Mouse (Mus musculus): ENCODE results near the gene Entpd4b.
"Not testable (repeated sequence)": the region's sequence is repeated elsewhere in the genome, so short reads cannot be mapped to it uniquely, and the experiment has no call there.

DNA sequence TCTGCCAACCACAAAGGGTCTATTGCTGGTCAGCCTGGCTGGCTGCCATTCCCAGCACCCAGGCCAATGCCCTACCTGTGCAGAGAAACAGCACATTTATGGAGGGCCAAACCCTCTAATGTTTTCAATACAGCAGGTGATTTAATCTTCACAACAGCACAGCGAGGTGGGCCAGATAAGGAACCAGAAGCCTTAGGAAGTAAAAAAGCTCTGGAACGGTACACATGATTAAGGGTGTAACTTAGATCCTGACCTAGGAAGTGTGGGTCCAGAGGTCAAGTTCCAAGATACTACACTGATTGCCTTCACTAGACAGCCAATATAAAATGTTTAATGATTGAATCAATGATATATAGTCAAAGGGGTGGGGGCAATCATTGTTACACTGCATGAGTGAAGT is 34.4 kb upstream of the Entpd4b start:
- not testable (repeated sequence) for TF ChIP-seq CTCF (IDR thresholded peaks at IDR 0.05; ENCODE audit: low read depth); EP300 (optimal IDR thresholded peaks at IDR 0.05)
